Mouse (Mus musculus) hindbrain, embryonic 12.5 days (tissue): ENCODE measurements around the gene Gm45337. TPM values are rescaled to one million over a fixed set of nuclear protein-coding genes. Genes with fewer than 3 reads are reported as not detected.
"Not testable (repeated sequence)": the region's sequence is repeated elsewhere in the genome, so short reads cannot be mapped to it uniquely, and the experiment has no call there.

Source experiments
- ATAC-seq: fragments of 200-750 bp; cut with Nextera tagmentation; 2 replicates; pipeline ENCODE4 v1.8.0; 2017; ENCODE audit warnings: moderate TSS enrichment; ENCODE audit not compliant: low FRiP score
- H3K27ac ChIP-seq: fragments of 300-500 bp; sonication (generic); 2 replicates; pipeline ENCODE4 v1.5.1; 2016; ENCODE audit warnings: mild to moderate bottlenecking
- H3K27me3 ChIP-seq: fragments of 300-500 bp; sonication (generic); 2 replicates; pipeline ENCODE4 v1.6.1; 2016; ENCODE audit warnings: mild to moderate bottlenecking
- H3K36me3 ChIP-seq: fragments of 300-500 bp; sonication (generic); 2 replicates; pipeline ENCODE4 v1.6.1; 2016; ENCODE audit warnings: mild to moderate bottlenecking
- H3K4me1 ChIP-seq: fragments of 300-500 bp; sonication (generic); 2 replicates; pipeline ENCODE4 v1.6.1; 2016
- H3K4me2 ChIP-seq: fragments of 300-500 bp; sonication (generic); replicated peaks from 2 replicates; pipeline ENCODE4 v1.6.1; 2016; ENCODE audit warnings: mild to moderate bottlenecking
- H3K4me3 ChIP-seq: fragments of 300-500 bp; sonication (generic); 2 replicates; pipeline ENCODE4 v1.5.1; 2016; ENCODE audit warnings: mild to moderate bottlenecking
- H3K9ac ChIP-seq: fragments of 300-500 bp; sonication (generic); 2 replicates; pipeline ENCODE4 v1.6.1; 2016; ENCODE audit warnings: mild to moderate bottlenecking, moderate library complexity
- H3K9me3 ChIP-seq: fragments of 300-500 bp; sonication (generic); replicated peaks from 2 replicates; pipeline ENCODE4 v1.6.1; 2016; ENCODE audit warnings: mild to moderate bottlenecking
- WGBS: fragments of 180-500 bp; shearing (Covaris S2); methylation state at CpG from one replicate; pipeline ENCODE4 v1.1.7; 2016; 5-methylcytosine and 5-hydroxymethylcytosine counted together
- polyA plus RNA-seq: library from polyadenylated mRNA; unstranded; fragments of >200 nt; fragmentation: Nextera tagmentation; extraction: Ambion mirVana; gene quantifications from 2 replicates; pipeline ENCODE4 v1.2.1, GENCODE M21; 2016

Gm45337 gene
- polyA plus RNA-seq, result not detected in 2 replicates

DNA sequence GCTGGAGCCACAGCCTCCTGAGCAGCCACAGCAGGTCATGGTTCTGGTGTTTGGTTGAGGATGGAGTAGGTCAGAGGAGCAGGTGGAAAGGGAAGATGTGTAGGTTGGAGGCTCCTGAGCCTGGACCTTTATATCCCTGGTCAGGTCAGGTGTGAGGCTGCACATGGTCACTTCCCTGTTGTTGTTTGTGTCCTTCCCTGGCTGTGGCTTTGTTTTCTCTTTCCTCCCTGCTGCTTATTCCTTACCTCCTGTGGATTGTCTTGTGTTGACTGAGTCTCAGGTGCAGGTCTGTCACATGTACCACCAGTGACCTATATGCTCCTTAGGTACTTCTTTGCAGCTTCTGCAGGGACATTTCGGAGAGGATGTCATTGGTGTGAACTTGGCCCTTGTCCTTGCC is at the start of gene Gm45337:
Gm45337 (minus strand) TSS at position 101 of the 400 bp plus-strand sequence.
- Histone ChIP-seq H3K4me1 (no peaks in the 10 kb centered on the region), H3K9ac (no peak within 1 kb of the TSS), H3K4me3 (no peak within 1 kb of the TSS), H3K27me3 (no peaks in the 10 kb centered on the region), H3K4me2 (no peak within 1 kb of the TSS), H3K9me3 (no peaks in the 10 kb centered on the region), H3K27ac (no peak within 1 kb of the TSS), H3K36me3 (no peaks in the 10 kb centered on the region)
- 75% methylated on average over 1 of the region's 1 CpGs for WGBS
- ATAC-seq, result no peak

DNA sequence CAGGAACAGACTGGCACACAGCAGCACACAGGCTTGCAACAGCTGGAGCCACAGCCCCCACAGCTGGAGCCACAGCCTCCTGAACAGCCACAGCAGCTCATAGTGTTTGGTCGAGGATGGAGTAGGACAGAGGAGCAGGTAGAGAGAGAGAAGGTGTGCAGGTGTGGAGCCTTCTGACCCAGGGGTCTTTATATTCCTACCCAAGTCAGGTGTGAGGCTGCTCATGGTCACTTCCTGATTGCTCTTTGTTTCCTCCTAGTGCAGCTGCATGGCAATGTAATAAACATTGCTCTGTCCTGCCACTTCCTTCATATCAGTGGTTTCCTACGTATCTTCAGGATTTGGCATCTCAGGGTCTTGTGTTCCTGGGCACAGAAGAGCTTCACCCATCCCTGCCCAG is 45.9 kb upstream of the Gm45337 start, which contains the start of gene Gm10153:
Gm10153 (minus strand) TSS at position 101 of the 400 bp plus-strand sequence.
- Histone ChIP-seq H3K27ac (no peak within 1 kb of the TSS), H3K9me3 (no peaks in the 10 kb centered on the region), H3K9ac (no peak within 1 kb of the TSS), H3K4me3 (no peak within 1 kb of the TSS), H3K36me3 (no peaks in the 10 kb centered on the region), H3K4me1 (no peaks in the 10 kb centered on the region), H3K27me3 (0 out of 2 replicates have a peak, but pooled peaks cover 3% of the 10 kb centered on the region), H3K4me2 (no peak within 1 kb of the TSS)
- no peak for ATAC-seq
- WGBS, result 37% methylated on average over 2 of the region's 2 CpGs

GRCm38 (mm10) chr7:142188156-142188555 is 43.7 kb upstream of the Gm45337 start:
- Histone ChIP-seq H3K4me3 (no peak overlapping the region), H3K27ac (no peak overlapping the region), H3K36me3 (no peaks in the 10 kb centered on the region), H3K9me3 (no peaks in the 10 kb centered on the region), H3K4me2 (no peak overlapping the region), H3K9ac (no peak overlapping the region), H3K4me1 (no peaks in the 10 kb centered on the region), H3K27me3 (0 out of 2 replicates have a peak, but pooled peaks cover 3% of the 10 kb centered on the region)
- WGBS, result 80% methylated on average over 2 of the region's 2 CpGs
- no peak for ATAC-seq

- Histone ChIP-seq H3K9ac (no peak overlapping the region), H3K4me1 (no peaks in the 10 kb centered on the region), H3K27ac (no peak overlapping the region), H3K27me3 (no peaks in the 10 kb centered on the region), H3K4me3 (no peak overlapping the region), H3K36me3 (no peaks in the 10 kb centered on the region), H3K4me2 (no peak overlapping the region), H3K9me3 (no peaks in the 10 kb centered on the region)
- ATAC-seq, result no peak
- WGBS, result 56% methylated on average over 1 of the region's 1 CpGs
Measured at GRCm38 (mm10) chr7:142181021-142181420, 36.6 kb upstream of the Gm45337 start.

DNA sequence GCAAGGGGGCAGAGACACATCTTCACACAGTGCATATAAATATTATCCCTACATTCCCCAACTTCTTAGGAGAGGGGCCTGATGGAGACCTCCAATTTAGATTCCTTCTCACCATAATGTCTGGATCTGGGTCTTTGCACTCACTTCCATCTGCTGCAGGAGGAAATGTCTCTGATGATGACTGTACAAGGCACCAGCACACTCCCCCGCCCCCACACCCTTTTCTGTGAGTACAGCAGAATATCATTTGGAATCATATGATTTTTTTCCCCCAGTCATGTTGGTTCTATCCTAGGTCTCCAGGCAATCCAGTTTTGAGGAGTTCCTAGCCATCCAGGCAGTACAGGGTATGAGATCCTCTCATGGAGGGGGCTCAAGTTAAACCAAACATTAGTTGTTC is 34.3 kb upstream of the Gm45337 start:
- no peaks in the 10 kb centered on the region for H3K4me1 ChIP-seq
- ATAC-seq, result no peak
- H3K27ac ChIP-seq, result no peak overlapping the region
- no peaks in the 10 kb centered on the region for H3K27me3 ChIP-seq
- 86% methylated on average over 1 of the region's 1 CpGs for WGBS
- no peak overlapping the region for H3K4me2 ChIP-seq
- no peaks in the 10 kb centered on the region for H3K9me3 ChIP-seq
- H3K4me3 ChIP-seq, result no peak overlapping the region
- no peak overlapping the region for H3K9ac ChIP-seq
- no peaks in the 10 kb centered on the region for H3K36me3 ChIP-seq

- not testable (repeated sequence) for H3K9ac ChIP-seq, H3K27me3 ChIP-seq, H3K27ac ChIP-seq, H3K36me3 ChIP-seq, ATAC-seq, H3K4me3 ChIP-seq, H3K9me3 ChIP-seq, H3K4me2 ChIP-seq, H3K4me1 ChIP-seq
Measured at GRCm38 (mm10) chr7:142175905-142176304, 31.5 kb upstream of the Gm45337 start, which contains the start of gene Krtap5-2. Gene Krtap5-2 (minus strand): TSS chr7:142176005.

- no peak overlapping the region for H3K27ac ChIP-seq
- H3K4me2 ChIP-seq, result no peak overlapping the region
- H3K9ac ChIP-seq, result no peak overlapping the region
- no peaks in the 10 kb centered on the region for H3K9me3 ChIP-seq
- ATAC-seq, result no peak
- H3K36me3 ChIP-seq, result no peaks in the 10 kb centered on the region
- H3K4me1 ChIP-seq, result no peaks in the 10 kb centered on the region
- no peak overlapping the region for H3K4me3 ChIP-seq
- H3K27me3 ChIP-seq, result no peaks in the 10 kb centered on the region
- WGBS, result 45% methylated on average over 3 of the region's 3 CpGs
Measured at GRCm38 (mm10) chr7:142169836-142170235, 25.4 kb upstream of the Gm45337 start.

DNA sequence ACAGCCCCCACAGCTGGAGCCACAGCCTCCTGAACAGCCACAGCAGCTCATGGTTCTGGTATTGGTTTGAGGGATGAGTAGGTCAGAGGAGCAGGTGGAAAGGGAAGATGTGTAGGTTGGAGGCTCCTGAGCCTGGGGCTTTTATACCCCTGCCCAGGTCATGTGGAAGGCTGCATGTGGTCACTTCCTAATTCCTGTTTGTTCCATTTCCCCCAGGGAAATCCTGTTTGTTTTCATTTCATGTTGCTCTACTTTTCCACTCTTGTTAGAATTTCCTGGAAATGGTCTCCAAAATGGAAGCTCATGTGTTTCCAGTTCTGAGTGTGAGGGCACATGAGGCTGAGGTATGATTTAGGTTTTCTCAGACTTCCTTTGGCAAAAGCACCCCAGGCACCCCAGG is 21.2 kb upstream of the Gm45337 start, which contains the start of gene Gm4553:
Gm4553 (minus strand) TSS at position 101 of the 400 bp plus-strand sequence.
- not testable (repeated sequence) for H3K27me3 ChIP-seq, H3K4me3 ChIP-seq, H3K9me3 ChIP-seq, H3K27ac ChIP-seq, ATAC-seq, H3K4me1 ChIP-seq, H3K36me3 ChIP-seq, H3K9ac ChIP-seq, H3K4me2 ChIP-seq

- Histone ChIP-seq H3K4me3 (no peak overlapping the region), H3K36me3 (no peaks in the 10 kb centered on the region), H3K27ac (no peak overlapping the region), H3K4me1 (no peaks in the 10 kb centered on the region), H3K9me3 (no peaks in the 10 kb centered on the region), H3K27me3 (no peaks in the 10 kb centered on the region; the same call in 1 of the 2 replicates), H3K9ac (no peak overlapping the region), H3K4me2 (no peak overlapping the region)
- no peak for ATAC-seq
- WGBS, result 98% methylated on average over 3 of the region's 3 CpGs
Measured at GRCm38 (mm10) chr7:142159366-142159765, 15.0 kb upstream of the Gm45337 start.

GRCm38 (mm10) chr7:142157013-142157412 is 12.6 kb upstream of the Gm45337 start, which contains the start of gene Gm29735:
Gene Gm29735 (minus strand): TSS chr7:142157113.
- H3K4me1 ChIP-seq, H3K9me3 ChIP-seq, H3K27me3 ChIP-seq, H3K27ac ChIP-seq, H3K9ac ChIP-seq, H3K36me3 ChIP-seq, H3K4me3 ChIP-seq, ATAC-seq, H3K4me2 ChIP-seq: not testable (repeated sequence)
- 65% methylated on average over 2 of the region's 2 CpGs for WGBS

GRCm38 (mm10) chr7:142155308-142155707 is 10.9 kb upstream of the Gm45337 start:
- Histone ChIP-seq H3K27ac (no peak overlapping the region), H3K27me3 (no peaks in the 10 kb centered on the region), H3K4me3 (no peak overlapping the region), H3K4me1 (no peaks in the 10 kb centered on the region), H3K4me2 (no peak overlapping the region), H3K36me3 (no peaks in the 10 kb centered on the region), H3K9me3 (no peaks in the 10 kb centered on the region), H3K9ac (no peak overlapping the region)
- WGBS, result 81% methylated on average over 1 of the region's 1 CpGs
- ATAC-seq, result no peak

DNA sequence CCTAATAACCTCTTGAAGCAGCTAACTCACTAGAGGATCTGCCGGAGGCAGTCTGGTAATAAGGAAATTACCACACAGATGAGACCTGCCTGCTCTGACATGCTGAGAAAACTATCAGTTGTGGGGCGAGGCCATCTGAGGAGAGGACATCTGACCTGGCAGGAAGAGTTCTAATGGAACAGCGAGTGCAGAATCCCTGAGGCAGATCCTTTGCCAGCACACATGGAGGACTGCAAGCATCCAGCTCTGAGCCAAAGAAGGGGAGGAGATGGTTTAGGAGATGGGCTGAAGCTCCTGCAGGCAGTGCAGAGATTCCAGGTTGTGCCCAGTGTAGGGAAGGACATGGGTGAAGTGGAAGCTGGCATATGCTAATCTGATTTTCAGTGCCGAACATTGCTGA is 7.8 kb upstream of the Gm45337 start:
- H3K36me3 ChIP-seq, result no peaks in the 10 kb centered on the region
- 86% methylated on average over 4 of the region's 4 CpGs for WGBS
- no peak for ATAC-seq
- H3K9me3 ChIP-seq, result no peaks in the 10 kb centered on the region
- H3K4me2 ChIP-seq, result no peak overlapping the region
- no peaks in the 10 kb centered on the region for H3K27me3 ChIP-seq
- no peaks in the 10 kb centered on the region for H3K4me1 ChIP-seq
- H3K9ac ChIP-seq, result no peak overlapping the region
- H3K27ac ChIP-seq, result no peak overlapping the region
- H3K4me3 ChIP-seq, result no peak overlapping the region

DNA sequence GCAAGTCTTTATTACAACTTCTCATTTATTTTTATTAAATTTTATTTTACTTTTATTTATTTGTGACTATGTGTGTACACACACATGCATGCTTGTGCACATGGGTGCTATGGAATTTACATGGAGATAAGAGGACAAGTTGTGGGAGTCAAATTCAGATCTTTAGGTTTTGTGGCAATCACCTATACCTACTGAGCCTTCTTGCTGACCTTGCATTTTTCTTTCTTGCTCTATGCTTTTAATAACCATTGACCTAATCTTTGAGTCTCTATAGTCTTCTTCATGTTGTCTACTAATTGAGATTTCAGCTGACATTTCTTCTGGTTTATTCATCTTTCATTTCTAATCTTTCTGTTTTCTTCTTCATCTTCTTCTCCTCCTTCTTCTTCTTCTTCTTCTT is 4.2 kb upstream of the Gm45337 start:
- H3K36me3 ChIP-seq, result no peaks in the 10 kb centered on the region
- no peaks in the 10 kb centered on the region for H3K27me3 ChIP-seq
- H3K9me3 ChIP-seq, result no peaks in the 10 kb centered on the region
- no peak overlapping the region for H3K4me2 ChIP-seq
- no peak overlapping the region for H3K9ac ChIP-seq
- ATAC-seq, result no peak
- no peaks in the 10 kb centered on the region for H3K4me1 ChIP-seq
- no peak overlapping the region for H3K4me3 ChIP-seq
- H3K27ac ChIP-seq, result no peak overlapping the region
